Mouse (Mus musculus) liver, embryonic 13.5 days (tissue): ENCODE measurements around the gene Cap2. TPM values are rescaled to one million over a fixed set of nuclear protein-coding genes. Genes with fewer than 3 reads are reported as not detected.

Experiments
- ATAC-seq: fragments of 200-750 bp; cut with Nextera tagmentation; 2 replicates; pipeline ENCODE4 v1.8.0; 2017; ENCODE audit warnings: low read depth, mild to moderate bottlenecking, moderate number of reproducible peaks, moderate library complexity
- DNase-seq: peaks from one replicate; pipeline ENCODE4 v3.0.0; 2022
- H3K27ac ChIP-seq: fragments of 300-500 bp; sonication (generic); 2 replicates; pipeline ENCODE4 v1.5.1; 2015; ENCODE audit warnings: moderate library complexity, mild to moderate bottlenecking, inconsistent platforms
- H3K27me3 ChIP-seq: fragments of 300-500 bp; sonication (generic); 2 replicates; pipeline ENCODE4 v1.6.1; 2015; ENCODE audit warnings: mild to moderate bottlenecking, inconsistent platforms
- H3K36me3 ChIP-seq: fragments of 300-500 bp; sonication (generic); 2 replicates; pipeline ENCODE4 v1.6.1; 2015; ENCODE audit warnings: mild to moderate bottlenecking, inconsistent platforms
- H3K4me1 ChIP-seq: fragments of 300-500 bp; sonication (generic); replicated peaks from 2 replicates; pipeline ENCODE4 v1.6.1; 2015; ENCODE audit warnings: inconsistent platforms
- H3K4me2 ChIP-seq: fragments of 300-500 bp; sonication (generic); 2 replicates; pipeline ENCODE4 v1.6.1; 2015; ENCODE audit warnings: inconsistent platforms, mild to moderate bottlenecking, moderate library complexity
- H3K4me3 ChIP-seq: fragments of 300-500 bp; sonication (generic); replicated peaks from 2 replicates; pipeline ENCODE4 v1.5.1; 2015; ENCODE audit warnings: mild to moderate bottlenecking, inconsistent platforms
- H3K9ac ChIP-seq: fragments of 300-500 bp; sonication (generic); 2 replicates; pipeline ENCODE4 v1.6.1; 2015; ENCODE audit warnings: mild to moderate bottlenecking, inconsistent platforms
- H3K9me3 ChIP-seq: fragments of 300-500 bp; sonication (generic); replicated peaks from 2 replicates; pipeline ENCODE4 v1.6.1; 2016; ENCODE audit warnings: inconsistent platforms
- WGBS: fragments of 180-500 bp; shearing (Covaris S2); methylation state at CpG from one replicate; pipeline ENCODE4 v1.1.7; 2015; ENCODE audit not compliant: insufficient replicate concordance; 5-methylcytosine and 5-hydroxymethylcytosine counted together
- polyA plus RNA-seq: library from polyadenylated mRNA; unstranded; fragments of >200 nt; fragmentation: Nextera tagmentation; extraction: Ambion mirVana; gene quantifications from 2 replicates; pipeline ENCODE4 v1.2.1, GENCODE M21; 2015

Cap2 gene
- polyA plus RNA-seq, 1 experiment from 2014 or later = 2.0 TPM

DNA sequence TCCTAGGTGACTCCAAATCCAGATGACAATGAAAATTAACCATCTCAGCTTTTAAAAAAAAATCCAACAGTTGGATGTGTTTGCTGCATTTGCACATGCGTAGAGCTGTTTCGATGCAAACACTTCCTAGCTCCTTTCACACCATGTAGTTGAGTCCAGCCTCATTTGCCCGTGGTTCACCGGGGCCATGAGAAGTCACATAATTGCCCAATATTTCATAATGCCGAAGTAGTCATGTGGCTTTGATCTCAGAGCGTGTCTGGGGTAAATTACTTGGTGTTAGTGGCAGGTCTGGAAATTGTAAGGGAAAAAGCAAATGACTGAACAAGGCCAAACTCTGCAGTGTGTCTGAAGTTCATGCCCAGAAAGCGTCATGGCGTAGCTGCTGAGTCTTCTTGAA, 67.8 kb downstream of the Cap2 start:
- ATAC-seq (no peak), DNase-seq (no peak)
- H3K27me3 ChIP-seq = no peaks in the 10 kb centered on the region
- H3K27ac ChIP-seq = no peak overlapping the region
- no peak overlapping the region for H3K4me3 ChIP-seq
- H3K4me1 ChIP-seq = peaks cover 6% of the 10 kb centered on the region
- H3K36me3 ChIP-seq = no peaks in the 10 kb centered on the region
- no peak overlapping the region for H3K9ac ChIP-seq
- WGBS = 77% methylated on average over 8 of the region's 8 CpGs
- no peaks in the 10 kb centered on the region for H3K9me3 ChIP-seq
- no peak overlapping the region for H3K4me2 ChIP-seq

- no peaks in the 10 kb centered on the region for H3K9me3 ChIP-seq
- peak overlapping the region; percentile 41 for H3K4me2 ChIP-seq
- H3K4me1 ChIP-seq = peaks cover 6% of the 10 kb centered on the region
- 4% methylated on average over 12 of the region's 12 CpGs for WGBS
- no peak for DNase-seq
- no peak overlapping the region for H3K4me3 ChIP-seq
- no peaks in the 10 kb centered on the region for H3K27me3 ChIP-seq
- no peak for ATAC-seq
- no peaks in the 10 kb centered on the region for H3K36me3 ChIP-seq
- no peak overlapping the region for H3K27ac ChIP-seq
- H3K9ac ChIP-seq = no peak overlapping the region
Observed at GRCm38 (mm10) chr13:46571141-46571592, 69.5 kb downstream of the Cap2 start.

DNA sequence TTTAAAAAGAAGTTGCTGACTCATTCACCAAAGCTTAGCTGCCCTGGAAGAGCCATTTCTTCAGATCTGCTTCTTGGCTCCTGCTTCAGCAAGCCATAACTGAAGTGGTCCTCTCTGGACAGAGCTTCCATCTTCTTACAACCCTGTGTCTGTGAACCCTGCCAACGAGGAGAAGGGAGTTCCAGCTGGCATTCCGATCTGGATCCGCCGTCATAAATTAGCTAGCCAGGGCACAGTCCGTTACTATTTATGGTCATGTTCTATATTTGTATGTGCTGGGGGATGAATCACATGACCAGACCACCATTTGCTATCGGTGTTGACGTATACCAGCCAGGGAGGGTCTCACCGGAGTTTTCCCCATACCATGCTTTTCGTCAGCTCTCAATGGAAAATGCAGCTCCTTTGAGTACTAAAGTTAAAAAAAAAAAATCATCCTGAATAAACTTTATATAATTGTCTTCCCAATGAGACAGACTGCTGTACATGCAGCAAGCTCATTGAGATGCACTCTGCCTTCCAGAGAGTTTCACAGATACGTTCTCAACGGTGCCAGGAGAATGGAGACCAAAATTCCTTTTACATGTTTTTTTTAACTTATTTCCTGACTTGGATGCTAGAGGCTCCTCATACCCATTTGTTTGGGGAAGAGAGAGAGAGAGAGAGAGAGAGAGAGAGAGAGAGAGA, 70.5 kb downstream of the Cap2 start:
- Histone ChIP-seq H3K9ac (no peak overlapping the region), H3K4me1 (peaks cover 6% of the 10 kb centered on the region), H3K9me3 (no peaks in the 10 kb centered on the region), H3K27ac (no peak overlapping the region), H3K27me3 (no peaks in the 10 kb centered on the region), H3K4me3 (no peak overlapping the region), H3K4me2 (0 out of 2 replicates have a peak overlapping the region, but pooled peaks have one; percentile 4), H3K36me3 (no peaks in the 10 kb centered on the region)
- ATAC-seq = no peak
- WGBS = 65% methylated on average over 11 of the region's 11 CpGs
- DNase-seq = no peak

DNA sequence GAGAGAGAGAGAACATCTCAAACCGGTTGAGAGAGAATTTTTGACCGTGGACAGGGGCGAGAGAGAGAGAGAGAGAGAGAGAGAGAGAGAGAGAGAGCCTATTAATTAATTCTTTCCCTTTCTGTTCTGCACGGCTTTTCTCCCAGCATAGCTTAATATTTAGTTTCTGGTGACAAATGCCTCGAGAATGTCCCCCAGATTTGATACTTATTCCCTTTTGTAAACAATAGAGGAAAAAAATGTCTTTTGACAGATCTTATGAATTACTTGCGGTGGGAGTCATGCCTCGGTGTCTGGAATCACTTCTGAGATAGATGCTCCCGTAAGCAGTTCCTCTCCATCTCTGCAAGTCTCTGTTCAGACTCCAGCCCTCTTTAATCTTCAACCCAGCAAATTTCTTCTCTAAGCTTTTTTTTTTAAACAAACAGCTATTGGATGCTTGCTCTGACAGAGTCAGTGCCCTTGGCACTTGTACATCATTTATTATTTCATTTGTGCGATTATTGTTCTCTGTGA, 71.1 kb downstream of the Cap2 start:
- Histone ChIP-seq H3K36me3 (no peaks in the 10 kb centered on the region), H3K4me3 (no peak overlapping the region), H3K9me3 (no peaks in the 10 kb centered on the region), H3K27ac (no peak overlapping the region), H3K4me2 (no peak overlapping the region), H3K9ac (no peak overlapping the region), H3K4me1 (peaks cover 6% of the 10 kb centered on the region), H3K27me3 (no peaks in the 10 kb centered on the region)
- WGBS = 65% methylated on average over 9 of the region's 9 CpGs
- DNase-seq (no peak), ATAC-seq (no peak)

DNA sequence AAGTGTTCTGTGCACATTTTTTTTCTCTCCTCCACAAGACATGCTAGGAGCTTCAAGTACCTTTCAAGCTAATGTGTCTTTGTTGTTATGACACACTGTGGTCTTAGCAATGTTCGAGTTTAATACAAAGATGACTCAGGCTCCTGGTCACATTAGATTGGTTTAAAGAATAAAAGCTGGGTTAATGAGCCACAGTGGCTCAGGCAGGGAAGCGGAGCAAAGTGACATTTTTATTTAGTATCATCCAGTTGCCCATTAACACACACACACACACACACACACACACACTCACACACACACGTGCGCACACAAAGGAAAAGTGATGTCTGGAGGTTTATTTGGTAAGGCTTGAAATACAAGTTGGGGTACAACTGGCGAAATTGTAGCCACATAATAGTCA, 72.6 kb downstream of the Cap2 start:
- ATAC-seq (no peak), DNase-seq (no peak)
- Histone ChIP-seq H3K4me2 (no peak overlapping the region), H3K9ac (no peak overlapping the region), H3K27ac (no peak overlapping the region), H3K9me3 (no peaks in the 10 kb centered on the region), H3K27me3 (no peaks in the 10 kb centered on the region), H3K4me1 (peaks cover 6% of the 10 kb centered on the region), H3K36me3 (no peaks in the 10 kb centered on the region), H3K4me3 (no peak overlapping the region)
- 69% methylated on average over 5 of the region's 5 CpGs for WGBS

- Histone ChIP-seq H3K9me3 (no peaks in the 10 kb centered on the region), H3K4me3 (no peak overlapping the region), H3K4me1 (peaks cover 6% of the 10 kb centered on the region), H3K36me3 (no peaks in the 10 kb centered on the region), H3K9ac (no peak overlapping the region), H3K4me2 (no peak overlapping the region), H3K27ac (no peak overlapping the region), H3K27me3 (no peaks in the 10 kb centered on the region)
- ATAC-seq (no peak), DNase-seq (no peak)
- WGBS = 82% methylated on average over 4 of the region's 4 CpGs
Observed at GRCm38 (mm10) chr13:46574707-46575106, 73.1 kb downstream of the Cap2 start.

GRCm38 (mm10) chr13:46584860-46585259, 83.2 kb downstream of the Cap2 start:
- H3K4me1 ChIP-seq = no peaks in the 10 kb centered on the region
- H3K27ac ChIP-seq = no peak overlapping the region
- DNase-seq = no peak
- H3K9ac ChIP-seq = no peak overlapping the region
- H3K4me3 ChIP-seq = no peak overlapping the region
- no peak for ATAC-seq
- H3K27me3 ChIP-seq = no peaks in the 10 kb centered on the region
- H3K36me3 ChIP-seq = no peaks in the 10 kb centered on the region
- whole genome bisulfite sequencing = 81% methylated on average over 7 of the region's 7 CpGs
- H3K9me3 ChIP-seq = no peaks in the 10 kb centered on the region
- no peak overlapping the region for H3K4me2 ChIP-seq

- Histone ChIP-seq H3K4me3 (no peak overlapping the region), H3K4me2 (no peak overlapping the region), H3K36me3 (no peaks in the 10 kb centered on the region), H3K27ac (no peak overlapping the region), H3K9ac (no peak overlapping the region), H3K27me3 (no peaks in the 10 kb centered on the region), H3K9me3 (no peaks in the 10 kb centered on the region), H3K4me1 (no peaks in the 10 kb centered on the region)
- ATAC-seq = no peak
- 82% methylated on average over 17 of the region's 17 CpGs for WGBS
- no peak for DNase-seq
Observed at GRCm38 (mm10) chr13:46587717-46588289, 86.2 kb downstream of the Cap2 start.

GRCm38 (mm10) chr13:46588606-46589005, 87.0 kb downstream of the Cap2 start:
- Histone ChIP-seq H3K27me3 (no peaks in the 10 kb centered on the region), H3K9me3 (no peaks in the 10 kb centered on the region), H3K9ac (no peak overlapping the region), H3K4me2 (no peak overlapping the region), H3K36me3 (no peaks in the 10 kb centered on the region), H3K27ac (no peak overlapping the region), H3K4me3 (no peak overlapping the region), H3K4me1 (no peaks in the 10 kb centered on the region)
- WGBS = 70% methylated on average over 5 of the region's 5 CpGs
- DNase-seq (no peak), ATAC-seq (no peak)

DNA sequence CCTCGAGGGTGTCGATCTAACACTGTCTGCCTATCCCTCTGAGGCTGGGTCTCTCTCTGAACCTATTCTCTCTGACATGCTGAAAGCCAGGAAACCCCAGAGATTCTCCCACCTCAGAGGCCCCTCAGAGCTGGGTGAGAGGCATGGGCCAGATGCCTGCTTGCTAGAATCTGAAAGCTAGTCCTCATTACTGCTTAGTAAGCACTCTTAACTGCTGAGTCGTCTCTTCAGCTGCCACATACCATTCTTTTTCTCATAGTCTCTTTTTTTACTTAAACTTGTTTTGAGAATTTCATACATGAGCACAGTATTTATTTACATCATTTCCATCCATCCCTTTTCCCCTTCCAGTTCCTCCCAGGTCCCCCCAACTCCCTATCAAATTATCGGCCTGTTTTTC, 89.2 kb downstream of the Cap2 start:
- Histone ChIP-seq H3K27me3 (no peaks in the 10 kb centered on the region), H3K36me3 (no peaks in the 10 kb centered on the region), H3K9ac (no peak overlapping the region), H3K4me1 (no peaks in the 10 kb centered on the region), H3K4me2 (no peak overlapping the region), H3K4me3 (no peak overlapping the region), H3K27ac (no peak overlapping the region), H3K9me3 (no peaks in the 10 kb centered on the region)
- 73% methylated on average over 4 of the region's 4 CpGs for WGBS
- DNase-seq (no peak), ATAC-seq (no peak)

GRCm38 (mm10) chr13:46600694-46601093, 99.0 kb downstream of the Cap2 start:
- no peak overlapping the region for H3K4me3 ChIP-seq
- no peak for ATAC-seq
- WGBS = 61% methylated on average over 5 of the region's 5 CpGs
- H3K4me2 ChIP-seq = no peak overlapping the region
- no peaks in the 10 kb centered on the region for H3K27me3 ChIP-seq
- H3K9me3 ChIP-seq = no peaks in the 10 kb centered on the region
- H3K4me1 ChIP-seq = no peaks in the 10 kb centered on the region
- no peaks in the 10 kb centered on the region for H3K36me3 ChIP-seq
- DNase-seq = no peak
- no peak overlapping the region for H3K27ac ChIP-seq
- no peak overlapping the region for H3K9ac ChIP-seq

DNA sequence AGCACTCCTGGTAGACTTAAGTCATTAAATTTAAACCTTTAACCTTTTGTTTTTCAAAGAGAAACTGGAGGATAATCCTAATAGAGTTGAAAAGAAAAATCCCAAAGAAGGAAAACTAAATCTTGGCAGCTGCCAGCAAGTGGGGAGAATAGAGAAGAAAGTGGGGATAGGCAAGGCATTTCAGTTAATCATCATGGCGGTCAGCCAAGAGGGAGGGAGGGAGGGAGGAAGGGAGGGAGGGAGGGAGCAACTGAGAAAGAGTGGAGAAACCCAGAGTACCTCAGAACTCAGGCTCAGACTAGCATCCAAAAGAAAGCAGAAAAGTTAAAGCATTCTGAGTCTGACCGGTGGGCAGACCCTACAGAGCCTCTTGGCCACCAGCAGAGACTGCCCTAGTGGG, 99.7 kb downstream of the Cap2 start:
- H3K4me2 ChIP-seq = no peak overlapping the region
- H3K27ac ChIP-seq = no peak overlapping the region
- H3K4me3 ChIP-seq = no peak overlapping the region
- no peaks in the 10 kb centered on the region for H3K9me3 ChIP-seq
- ATAC-seq (no peak), DNase-seq (no peak)
- H3K9ac ChIP-seq = no peak overlapping the region
- no peaks in the 10 kb centered on the region for H3K36me3 ChIP-seq
- no peaks in the 10 kb centered on the region for H3K4me1 ChIP-seq
- no peaks in the 10 kb centered on the region for H3K27me3 ChIP-seq
- WGBS = 61% methylated on average over 2 of the region's 2 CpGs
